Mouse (Mus musculus): Measurements from ENCODE around the gene Zfp84. TPM values are rescaled to one million over a fixed set of nuclear protein-coding genes. Genes with fewer than 3 reads are reported as not detected.
"Not testable (repeated sequence)": the region's sequence is repeated elsewhere in the genome, so short reads cannot be mapped to it uniquely, and the experiment has no call there.

Gene Zfp84
- polyA plus RNA-seq (2015; fragmentation: Nextera tagmentation; extraction: Ambion mirVana): 12.8 and 16.3 TPM in 2 replicates

DNA sequence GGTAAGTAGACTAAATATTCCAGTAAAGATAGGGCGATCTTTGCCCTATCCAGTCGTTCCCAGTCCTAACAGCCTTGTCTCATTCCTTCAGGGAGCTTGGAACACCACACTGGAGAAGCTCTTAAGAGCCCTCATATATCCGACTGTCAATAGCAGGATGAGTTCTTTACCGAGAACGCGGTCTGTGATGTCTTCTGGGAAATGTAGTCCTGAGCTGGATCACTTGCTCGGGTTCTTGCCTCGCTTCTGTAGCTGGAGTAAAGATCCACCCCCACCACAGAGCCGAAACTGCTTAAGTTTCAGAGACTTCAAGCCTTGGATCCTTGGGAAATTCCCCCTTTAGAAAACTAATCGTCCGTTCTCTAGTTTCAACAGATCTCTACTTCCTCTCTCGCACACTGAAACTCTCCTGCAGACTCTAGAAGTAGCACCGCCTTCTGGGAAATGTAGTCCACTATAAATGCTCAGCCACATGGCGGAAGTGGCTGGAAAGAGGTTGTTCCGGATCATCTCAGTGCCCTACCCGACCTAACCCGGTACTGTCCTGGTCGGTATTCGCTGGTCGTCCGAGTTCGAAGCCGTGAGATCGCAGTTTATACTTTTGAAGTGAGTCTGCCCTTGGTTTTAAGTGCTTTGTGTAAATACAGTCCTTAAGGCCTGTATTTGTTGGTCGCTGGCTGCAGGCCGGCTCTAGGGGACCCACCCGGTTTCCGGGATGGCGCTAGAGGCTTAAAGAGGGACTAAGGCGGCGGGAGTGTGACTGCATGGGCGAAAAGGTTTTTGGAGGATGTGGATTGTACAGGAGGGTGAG is at the start of gene Zfp84:
TSS of gene Zfp84 (plus strand) at position 463 of the 811 bp plus-strand sequence.
- Histone ChIP-seq H3K36me3 (peaks cover 22% of the 10 kb centered on the region), H3K9ac (peak within 1 kb of the TSS; percentile 79), H3K4me3 (peak within 1 kb of the TSS; percentile 81), H3K4me1 (peaks cover 19% of the 10 kb centered on the region), H3K9me3 (no peaks in the 10 kb centered on the region), H3K27ac (peak within 1 kb of the TSS; percentile 91), H3K4me2 (peak within 1 kb of the TSS; percentile 82), H3K27me3 (no peaks in the 10 kb centered on the region)
- peak; percentile 90 for ATAC-seq (ENCODE audit: insufficient number of reproducible peaks, insufficient read depth, low FRiP score, low TSS enrichment, low read depth)
- WGBS: under 1% methylated on average over 32 of the region's 32 CpGs

DNA sequence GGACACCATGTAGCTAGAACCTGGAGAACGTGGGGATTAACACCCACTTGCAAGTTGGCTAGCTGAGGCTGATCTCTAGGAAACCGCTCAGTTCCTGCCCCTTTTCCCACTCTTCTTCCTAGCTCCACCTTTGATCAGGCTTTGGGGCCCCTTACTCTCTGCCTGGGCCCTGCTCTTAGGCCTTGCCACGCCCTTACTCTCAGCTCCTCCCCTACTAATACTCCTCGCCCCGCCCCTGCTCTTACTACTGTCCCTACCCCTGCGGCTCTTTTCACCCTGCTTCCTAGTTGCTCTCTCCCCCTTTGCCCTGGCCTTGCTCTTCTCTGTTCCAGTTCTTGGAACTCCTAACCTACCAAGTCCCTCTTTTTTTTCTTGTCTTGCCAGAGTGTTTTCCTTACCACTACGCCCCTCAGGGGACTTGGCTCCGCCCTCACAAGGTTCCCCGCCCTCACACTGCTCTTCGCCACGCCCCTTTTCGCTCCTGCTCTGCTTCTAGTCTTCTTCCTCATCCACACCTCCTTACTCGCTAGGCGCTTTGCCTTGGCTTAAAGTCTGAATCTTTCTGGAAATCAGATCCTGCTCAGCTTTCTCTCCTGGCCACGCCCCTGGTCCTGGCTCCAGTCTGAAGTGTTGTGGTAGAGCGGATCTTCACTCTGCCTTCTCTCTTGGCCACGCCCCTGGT is 42.8 kb upstream of the Zfp84 start:
- not testable (repeated sequence) for ATAC-seq (ENCODE audit: insufficient number of reproducible peaks, insufficient read depth, low FRiP score, low TSS enrichment, low read depth); H3K4me1 ChIP-seq; H3K9ac ChIP-seq; H3K9me3 ChIP-seq; H3K4me3 ChIP-seq; H3K27me3 ChIP-seq; H3K27ac ChIP-seq; H3K36me3 ChIP-seq
- 0 out of 2 replicates have a peak overlapping the region, but pooled peaks have one; percentile 16 for H3K4me2 ChIP-seq
- 34% methylated on average over 17 of the region's 17 CpGs for WGBS

GRCm38 (mm10) chr7:29726860-29727259 is 41.5 kb upstream of the Zfp84 start, which contains the start of gene Catsperg2:
Gene Catsperg2, minus strand, starts transcription at chr7:29727032.
- H3K4me1 ChIP-seq; H3K27me3 ChIP-seq; H3K4me3 ChIP-seq; H3K9ac ChIP-seq; ATAC-seq (ENCODE audit: insufficient number of reproducible peaks, insufficient read depth, low FRiP score, low TSS enrichment, low read depth); H3K9me3 ChIP-seq; H3K27ac ChIP-seq; H3K36me3 ChIP-seq: not testable (repeated sequence)
- 57% methylated on average over 11 of the region's 11 CpGs for WGBS
- 0 out of 2 replicates have a peak within 1 kb of the TSS, but pooled peaks have one; percentile 16 for H3K4me2 ChIP-seq

GRCm38 (mm10) chr7:29728055-29728454 is 40.3 kb upstream of the Zfp84 start:
- no peak overlapping the region for H3K9ac ChIP-seq
- H3K27me3 ChIP-seq: no peaks in the 10 kb centered on the region
- H3K9me3 ChIP-seq: peaks cover 13% of the 10 kb centered on the region
- no peaks in the 10 kb centered on the region for H3K36me3 ChIP-seq
- no peak overlapping the region for H3K4me3 ChIP-seq
- no peak overlapping the region for H3K27ac ChIP-seq
- H3K4me1 ChIP-seq: no peaks in the 10 kb centered on the region
- 87% methylated on average over 2 of the region's 2 CpGs for WGBS
- H3K4me2 ChIP-seq: no peak overlapping the region
- ATAC-seq (ENCODE audit: insufficient number of reproducible peaks, insufficient read depth, low FRiP score, low TSS enrichment, low read depth): no peak

DNA sequence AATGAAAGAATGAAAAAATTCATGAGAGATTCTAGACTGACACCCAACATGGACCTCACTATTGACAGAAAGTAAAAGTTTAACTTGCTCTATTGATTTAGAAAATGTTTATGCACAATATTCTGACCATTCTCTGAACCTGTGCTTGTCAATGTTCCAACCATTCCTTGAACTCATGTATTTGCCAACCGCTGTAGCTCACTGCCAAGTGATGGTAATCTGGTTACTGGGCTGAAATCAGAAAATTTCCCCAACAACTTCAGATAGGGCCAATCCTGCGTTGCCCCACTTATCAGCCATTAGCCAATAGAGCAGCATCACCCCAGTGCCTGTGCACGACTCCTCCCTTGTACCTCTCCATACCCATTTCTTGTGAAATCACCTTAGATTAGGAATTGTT is 26.1 kb upstream of the Zfp84 start:
- Histone ChIP-seq H3K9me3 (no peaks in the 10 kb centered on the region), H3K36me3 (no peaks in the 10 kb centered on the region), H3K9ac (no peak overlapping the region), H3K4me3 (no peak overlapping the region), H3K4me1 (no peaks in the 10 kb centered on the region), H3K27me3 (no peaks in the 10 kb centered on the region), H3K4me2 (no peak overlapping the region), H3K27ac (no peak overlapping the region)
- 85% methylated on average over 3 of the region's 3 CpGs for whole genome bisulfite sequencing
- no peak for ATAC-seq (ENCODE audit: insufficient number of reproducible peaks, insufficient read depth, low FRiP score, low TSS enrichment, low read depth)

- Histone ChIP-seq H3K4me3 (no peak overlapping the region), H3K27ac (no peak overlapping the region), H3K27me3 (no peaks in the 10 kb centered on the region), H3K4me1 (no peaks in the 10 kb centered on the region), H3K36me3 (0 out of 2 replicates have a peak, but pooled peaks cover 3% of the 10 kb centered on the region), H3K9me3 (no peaks in the 10 kb centered on the region), H3K9ac (no peak overlapping the region), H3K4me2 (no peak overlapping the region)
- no peak for ATAC-seq (ENCODE audit: insufficient number of reproducible peaks, insufficient read depth, low FRiP score, low TSS enrichment, low read depth)
- 90% methylated on average over 5 of the region's 5 CpGs for whole genome bisulfite sequencing
Observed at GRCm38 (mm10) chr7:29760476-29760875, 7.9 kb upstream of the Zfp84 start.

- Histone ChIP-seq H3K4me3 (no peak overlapping the region; the same call in 1 of the 2 replicates), H3K36me3 (0 out of 2 replicates have a peak, but pooled peaks cover 3% of the 10 kb centered on the region), H3K27me3 (no peaks in the 10 kb centered on the region), H3K9me3 (no peaks in the 10 kb centered on the region), H3K4me1 (peaks cover 13% of the 10 kb centered on the region), H3K9ac (no peak overlapping the region), H3K4me2 (no peak overlapping the region), H3K27ac (no peak overlapping the region)
- WGBS: 80% methylated on average over 7 of the region's 7 CpGs
- no peak for ATAC-seq (ENCODE audit: insufficient number of reproducible peaks, insufficient read depth, low FRiP score, low TSS enrichment, low read depth)
Observed at GRCm38 (mm10) chr7:29764702-29765101, 3.6 kb upstream of the Zfp84 start.

GRCm38 (mm10) chr7:29767058-29767686 is 1.2 kb upstream of the Zfp84 start:
- H3K27me3 ChIP-seq: no peaks in the 10 kb centered on the region
- H3K4me2 ChIP-seq: peak overlapping the region; percentile 82
- under 1% methylated on average over 15 of the region's 15 CpGs for WGBS
- peaks cover 19% of the 10 kb centered on the region for H3K4me1 ChIP-seq
- no peak for ATAC-seq (ENCODE audit: insufficient number of reproducible peaks, insufficient read depth, low FRiP score, low TSS enrichment, low read depth)
- peak overlapping the region; percentile 81 for H3K4me3 ChIP-seq
- no peaks in the 10 kb centered on the region for H3K9me3 ChIP-seq
- peak overlapping the region; percentile 68 for H3K9ac ChIP-seq
- H3K36me3 ChIP-seq: peaks cover 15% of the 10 kb centered on the region
- peak overlapping the region; percentile 91 for H3K27ac ChIP-seq

- Histone ChIP-seq H3K9me3 (no peaks in the 10 kb centered on the region), H3K4me2 (peak overlapping the region; percentile 82), H3K27me3 (no peaks in the 10 kb centered on the region), H3K9ac (peak overlapping the region; percentile 79), H3K36me3 (peaks cover 29% of the 10 kb centered on the region), H3K27ac (peak overlapping the region; percentile 91), H3K4me1 (peaks cover 19% of the 10 kb centered on the region), H3K4me3 (peak overlapping the region; percentile 81)
- no peak for ATAC-seq (ENCODE audit: insufficient number of reproducible peaks, insufficient read depth, low FRiP score, low TSS enrichment, low read depth)
- 5% methylated on average over 10 of the region's 10 CpGs for WGBS
Observed at GRCm38 (mm10) chr7:29768980-29769379, 628 bp downstream of the Zfp84 start.

GRCm38 (mm10) chr7:29773503-29773902 is 5.2 kb downstream of the Zfp84 start:
- 91% methylated on average over 7 of the region's 7 CpGs for WGBS
- Histone ChIP-seq H3K4me2 (no peak overlapping the region), H3K36me3 (peaks cover 70% of the 10 kb centered on the region), H3K4me1 (peaks cover 14% of the 10 kb centered on the region), H3K27me3 (no peaks in the 10 kb centered on the region), H3K27ac (no peak overlapping the region), H3K4me3 (no peak overlapping the region), H3K9me3 (peaks cover 3% of the 10 kb centered on the region; the same call in 1 of the 2 replicates), H3K9ac (no peak overlapping the region)
- ATAC-seq (ENCODE audit: insufficient number of reproducible peaks, insufficient read depth, low FRiP score, low TSS enrichment, low read depth): no peak

DNA sequence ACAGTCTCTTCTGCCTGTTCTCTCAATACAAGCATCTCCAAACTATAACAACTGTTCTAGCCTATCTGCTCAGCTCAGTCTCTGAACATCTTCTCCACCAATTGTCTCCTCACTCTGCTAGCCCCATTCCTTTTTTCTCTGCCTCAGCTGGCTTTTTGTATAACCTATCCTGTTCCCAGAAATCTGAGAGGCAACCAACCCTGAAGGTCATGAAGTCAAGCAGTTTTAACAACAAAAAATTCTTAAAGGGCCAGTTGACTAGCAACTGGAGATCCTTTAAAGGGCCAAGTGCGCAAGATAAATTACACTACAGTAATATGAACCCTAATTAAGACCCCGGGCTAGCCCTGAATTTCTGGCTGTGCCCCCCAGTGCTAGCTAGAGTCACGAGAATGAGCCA is 6.0 kb downstream of the Zfp84 start:
- 79% methylated on average over 3 of the region's 3 CpGs for WGBS
- Histone ChIP-seq H3K9me3 (peaks cover 3% of the 10 kb centered on the region; the same call in 1 of the 2 replicates), H3K27ac (no peak overlapping the region), H3K9ac (no peak overlapping the region), H3K36me3 (peaks cover 78% of the 10 kb centered on the region), H3K27me3 (no peaks in the 10 kb centered on the region), H3K4me3 (no peak overlapping the region), H3K4me1 (peaks cover 9% of the 10 kb centered on the region), H3K4me2 (no peak overlapping the region)
- ATAC-seq (ENCODE audit: insufficient number of reproducible peaks, insufficient read depth, low FRiP score, low TSS enrichment, low read depth): no peak
